Mouse (Mus musculus) urinary bladder, adult 2 months (tissue): ENCODE data around the gene 4921539E11Rik. TPM values are rescaled to one million over a fixed set of nuclear protein-coding genes. Genes with fewer than 3 reads are reported as not detected.

Experiments
- DNase-seq: peaks from one replicate; pipeline ENCODE4 v3.0.0; 2022; ENCODE audit warnings: low spot score
- polyA plus RNA-seq: library from polyadenylated mRNA; depleted of rRNA; stranded (reverse); fragments of >200 nt; gene quantifications from 2 replicates; pipeline ENCODE4 v1.2.3, GENCODE M21; 2012; rRNA removed

4921539E11Rik gene
- polyA plus RNA-seq = not detected in 2 replicates

DNA sequence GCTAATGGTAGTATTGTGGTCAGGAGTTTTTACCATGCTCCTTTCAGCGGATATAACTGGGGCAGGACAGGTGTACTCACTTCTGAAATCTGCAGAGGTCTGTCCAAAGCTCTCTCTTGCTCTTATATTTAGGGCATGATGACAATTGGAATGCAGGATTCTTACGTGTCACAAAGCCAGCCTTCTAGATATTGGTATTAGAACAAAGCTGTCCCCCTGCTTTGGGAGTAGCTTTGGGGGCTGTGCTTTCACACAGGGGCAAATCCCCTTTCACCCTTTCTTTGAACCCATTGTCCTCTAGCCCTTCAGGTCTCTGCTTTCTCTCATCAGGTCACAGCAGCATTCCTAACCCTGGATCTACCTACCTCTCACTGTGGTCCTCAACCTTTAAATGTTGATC, at the start of gene 4921539E11Rik:
TSS of gene 4921539E11Rik (minus strand) at position 101 of the 400 bp plus-strand sequence.
- DNase-seq = no peak

DNA sequence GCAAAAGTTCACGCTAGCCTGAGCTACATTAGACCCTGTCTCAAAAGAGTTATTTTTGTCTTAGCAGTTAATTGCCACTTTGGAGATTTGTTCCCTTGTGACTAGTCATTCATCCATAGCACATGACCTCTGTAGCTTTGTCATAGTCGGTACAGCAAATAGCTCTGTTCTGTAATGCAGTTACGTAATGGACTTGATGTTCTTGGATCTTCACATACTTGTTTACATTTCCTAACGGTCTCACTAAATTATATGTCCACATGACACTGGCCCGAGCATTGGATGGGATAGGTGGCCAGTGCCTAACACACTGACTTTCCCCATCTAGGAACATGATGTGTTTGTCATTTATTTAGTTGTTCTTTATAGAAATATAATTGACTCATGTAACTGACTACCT, 44.5 kb upstream of the 4921539E11Rik start:
- no peak for DNase-seq

DNA sequence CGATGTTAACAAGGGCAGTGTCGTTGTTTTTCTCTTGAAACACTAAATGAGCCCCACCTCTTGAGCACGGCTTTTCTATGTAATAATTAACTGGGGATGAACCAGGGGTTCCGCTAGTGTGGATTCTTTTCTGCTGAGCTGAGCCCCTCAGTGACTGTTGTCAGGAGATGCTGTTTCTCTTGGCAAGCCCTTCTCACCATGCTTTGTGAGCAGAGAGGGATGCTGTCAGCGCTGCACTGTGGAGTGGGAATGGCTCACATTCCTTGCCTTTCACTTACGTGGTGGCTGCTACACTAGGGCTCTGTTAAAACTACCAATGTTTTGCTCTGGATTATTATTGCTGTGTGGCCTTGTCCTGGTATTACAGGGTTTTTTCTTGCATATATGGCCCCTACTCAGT, 38.7 kb upstream of the 4921539E11Rik start:
- no peak for DNase-seq

DNA sequence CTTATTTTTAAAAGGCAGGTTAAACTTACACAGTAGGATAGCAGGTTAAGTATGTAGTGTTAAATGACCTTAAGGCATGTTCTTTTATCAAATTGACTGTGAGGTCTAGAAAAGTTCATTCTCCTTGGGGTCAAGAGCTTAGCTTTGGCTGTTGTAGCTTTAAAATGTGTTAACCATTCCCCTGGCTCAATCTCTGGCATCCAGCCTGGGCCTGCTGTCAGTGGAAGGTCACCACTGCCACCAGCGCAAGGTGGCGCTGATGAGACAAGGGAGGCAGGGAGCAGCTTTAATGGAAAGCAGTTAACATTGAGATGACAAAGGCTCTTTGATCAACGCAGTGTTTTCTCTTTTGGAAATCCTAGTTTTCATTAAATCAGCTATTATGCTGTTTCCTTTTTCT, 36.3 kb upstream of the 4921539E11Rik start:
- no peak for DNase-seq

DNA sequence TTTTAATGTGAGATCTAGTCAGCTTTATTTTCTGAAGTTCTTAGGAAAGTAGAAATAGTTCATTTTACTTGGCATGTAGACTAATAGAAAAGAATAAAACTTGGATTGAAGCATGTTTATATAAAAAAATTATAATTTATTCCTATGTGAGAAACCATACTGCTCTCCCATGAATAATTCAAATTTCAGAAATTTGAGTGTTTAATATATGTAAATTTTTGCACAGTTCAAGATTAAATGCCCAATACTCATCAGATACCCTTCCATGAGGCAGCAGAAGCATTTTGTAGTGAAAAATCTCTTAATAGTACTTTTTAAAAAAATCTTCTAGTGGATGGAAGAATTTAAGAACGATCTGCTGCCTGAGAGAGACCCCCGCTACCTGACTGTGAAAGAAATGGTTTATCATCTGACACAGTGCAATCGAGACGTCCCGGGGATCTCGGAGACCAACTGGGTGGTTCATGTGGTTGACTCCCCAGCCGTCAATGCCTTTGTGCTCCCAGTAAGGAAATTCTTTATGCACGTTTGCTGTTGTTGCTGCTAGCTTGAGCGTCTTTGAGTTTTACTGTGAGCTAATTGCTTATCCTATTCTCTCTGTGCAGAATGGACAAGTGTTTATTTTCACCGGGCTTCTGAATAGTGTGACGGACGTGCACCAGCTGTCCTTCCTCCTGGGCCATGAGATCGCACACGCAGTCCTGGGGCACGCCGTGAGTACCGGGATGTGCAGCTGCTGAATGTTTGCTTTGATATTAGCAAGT, 34.2 kb upstream of the 4921539E11Rik start:
- DNase-seq = no peak

DNA sequence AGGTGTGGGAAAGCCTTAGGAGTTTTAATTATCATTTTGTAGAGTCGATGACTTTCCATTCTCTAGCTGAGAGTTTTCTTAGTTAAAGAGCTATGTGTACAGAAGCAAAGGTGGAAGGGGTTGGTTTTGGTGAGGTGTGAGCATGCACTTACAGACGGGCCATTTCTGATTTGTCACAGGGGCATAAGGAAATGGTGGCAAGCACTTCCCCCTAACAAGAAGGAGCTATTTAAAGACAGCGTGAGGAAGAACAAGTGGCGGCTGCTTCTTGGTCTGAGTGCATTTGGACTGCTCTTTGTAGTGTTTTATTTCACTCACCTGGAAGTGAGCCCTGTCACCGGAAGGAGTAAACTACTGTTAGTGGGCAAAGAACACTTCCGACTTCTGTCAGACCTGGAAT, 30.8 kb upstream of the 4921539E11Rik start:
- no peak for DNase-seq

DNA sequence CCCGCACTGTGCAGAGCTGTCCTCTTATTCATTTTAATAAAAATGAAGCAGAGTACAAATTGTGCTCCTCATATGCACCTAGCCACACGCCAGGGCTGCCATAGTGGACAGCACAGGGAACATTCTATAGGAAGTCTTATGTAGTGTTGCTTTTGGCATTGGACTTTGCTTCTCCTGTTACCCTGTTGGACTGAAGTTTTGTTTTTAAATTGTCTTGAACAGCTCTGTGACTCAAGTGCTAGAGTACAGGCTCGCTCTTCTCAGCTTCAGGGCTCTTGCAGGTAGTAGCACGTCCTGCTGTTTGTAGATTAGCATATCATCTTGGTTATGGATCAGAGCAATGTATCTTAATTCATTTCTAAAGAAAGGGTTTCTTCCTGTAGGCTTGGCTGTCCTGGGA, 25.2 kb upstream of the 4921539E11Rik start:
- DNase-seq = no peak

DNA sequence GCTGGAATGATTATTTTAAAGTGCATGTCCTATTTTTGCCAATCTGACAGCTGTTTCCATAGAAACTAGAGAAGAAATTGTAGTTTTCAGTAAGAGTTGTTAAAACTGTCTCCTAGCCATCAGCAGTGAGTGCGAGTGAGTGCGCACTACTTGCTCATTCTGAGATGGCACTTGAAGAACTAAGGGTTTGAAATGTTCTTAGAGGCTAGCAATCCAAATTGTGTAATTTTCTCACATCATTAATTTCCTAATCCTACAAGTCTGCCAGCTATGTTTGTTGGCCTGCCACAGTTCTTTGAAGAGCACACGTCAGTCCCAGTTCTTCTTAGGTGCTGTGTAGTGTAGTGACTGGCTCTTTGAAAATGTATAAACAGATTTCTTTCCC, 23.9 kb upstream of the 4921539E11Rik start:
- no peak for DNase-seq

DNA sequence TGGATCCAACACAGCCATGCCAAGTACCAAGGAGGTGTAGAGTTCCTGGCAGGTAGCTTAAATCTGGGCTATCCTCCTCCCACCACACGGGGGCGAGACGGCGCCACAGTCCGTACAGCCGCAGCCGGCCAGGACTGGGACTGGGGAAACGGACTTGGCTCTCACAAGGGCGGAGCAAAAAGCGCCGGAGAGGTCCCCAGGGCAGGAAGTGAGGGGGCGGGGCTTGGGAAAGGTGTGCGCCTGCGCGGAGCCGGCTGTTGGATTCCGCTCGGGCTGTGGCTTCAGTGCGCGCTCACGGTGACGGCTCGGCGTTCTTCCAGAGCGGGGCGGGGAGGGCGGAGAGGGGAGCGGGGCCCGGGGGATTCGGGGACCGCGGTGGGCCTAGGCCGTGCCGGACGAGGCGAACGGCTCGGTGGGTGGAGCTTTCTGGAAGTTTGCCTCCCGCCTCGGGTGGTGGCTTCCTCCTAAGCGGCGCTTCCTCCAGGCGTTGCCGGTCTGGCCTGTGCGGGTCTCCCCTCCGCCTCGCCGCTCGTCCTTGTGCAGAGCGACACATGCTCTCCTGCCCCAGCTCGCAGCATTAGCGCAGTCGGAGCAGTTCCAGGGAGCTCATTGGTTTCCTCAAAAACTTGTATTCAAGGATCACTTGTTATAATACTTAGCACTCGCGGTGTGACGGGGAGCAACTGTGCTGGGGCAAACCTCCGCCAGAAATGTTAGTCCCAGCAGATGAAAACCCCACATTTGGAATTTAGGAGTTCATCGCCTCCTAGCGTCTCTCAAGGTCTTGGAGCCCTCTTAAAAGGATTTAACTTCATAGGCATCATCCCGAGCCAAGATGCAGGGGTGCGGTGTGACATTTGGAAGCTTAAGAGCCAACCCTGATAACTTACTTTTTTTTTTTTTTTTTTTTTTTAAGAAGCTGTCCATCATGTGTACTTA, 23.2 kb upstream of the 4921539E11Rik start, which contains the start of gene Oma1:
TSS of gene Oma1 (plus strand) at position 226 of the 939 bp plus-strand sequence.
- peak; percentile 96 for DNase-seq

DNA sequence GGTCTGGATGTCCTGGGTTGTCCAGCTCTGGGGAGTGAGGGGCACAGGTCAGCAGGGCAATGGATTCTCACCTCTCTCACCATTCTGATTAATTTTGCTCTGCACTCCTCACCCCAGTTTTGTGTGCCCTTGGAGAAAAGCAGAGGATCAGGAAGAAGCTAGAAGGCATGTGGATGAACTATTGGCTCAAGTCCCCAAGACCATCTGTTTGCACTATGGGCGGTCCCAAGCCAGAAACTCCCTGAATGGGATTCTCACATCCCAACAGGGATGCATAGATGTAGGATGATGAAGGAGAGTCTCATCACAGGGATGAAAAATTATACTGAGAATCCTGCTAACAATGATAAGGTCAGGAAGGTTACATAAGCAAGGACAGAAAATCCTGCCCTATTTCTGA, 13.2 kb upstream of the 4921539E11Rik start:
- no peak for DNase-seq

DNA sequence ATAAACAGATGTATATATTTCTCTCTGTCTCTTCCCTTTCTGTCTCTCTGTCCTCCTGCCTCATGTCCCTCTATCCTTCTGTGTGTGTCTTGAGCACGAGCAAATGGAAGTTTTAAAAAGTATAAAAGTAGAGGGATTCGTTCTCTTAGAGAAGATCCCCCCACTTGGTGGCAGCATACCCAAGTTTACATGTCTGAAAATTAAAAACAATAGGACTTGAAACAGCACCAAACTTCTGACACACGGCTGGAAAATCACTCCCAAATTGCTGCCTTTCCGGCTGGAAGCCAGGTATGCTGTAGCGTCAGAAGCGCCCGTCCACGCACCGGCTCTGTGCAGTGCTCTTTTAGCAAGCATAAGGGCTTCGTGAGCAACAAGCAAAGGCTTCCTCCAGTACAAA, 8.7 kb upstream of the 4921539E11Rik start:
- no peak for DNase-seq

DNA sequence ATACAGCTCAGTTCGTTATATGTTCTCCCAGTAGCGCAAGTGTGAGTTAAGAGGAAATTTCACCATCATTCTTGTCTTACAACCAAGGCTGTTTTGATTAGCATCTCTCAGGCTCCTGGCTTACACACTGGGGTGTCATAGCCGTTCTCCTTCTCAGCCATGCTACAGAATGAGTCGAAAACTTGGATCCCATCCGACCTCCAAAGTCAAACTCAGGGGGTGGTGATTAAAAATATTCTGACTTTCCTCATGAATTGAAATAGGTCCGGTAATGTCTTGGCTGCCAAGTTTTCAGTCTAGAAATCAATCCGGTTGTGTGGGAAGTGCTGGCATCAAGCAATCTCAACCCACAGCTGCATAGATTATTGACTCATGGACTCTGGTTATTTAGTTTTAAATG, 2.3 kb downstream of the 4921539E11Rik start:
- no peak for DNase-seq

DNA sequence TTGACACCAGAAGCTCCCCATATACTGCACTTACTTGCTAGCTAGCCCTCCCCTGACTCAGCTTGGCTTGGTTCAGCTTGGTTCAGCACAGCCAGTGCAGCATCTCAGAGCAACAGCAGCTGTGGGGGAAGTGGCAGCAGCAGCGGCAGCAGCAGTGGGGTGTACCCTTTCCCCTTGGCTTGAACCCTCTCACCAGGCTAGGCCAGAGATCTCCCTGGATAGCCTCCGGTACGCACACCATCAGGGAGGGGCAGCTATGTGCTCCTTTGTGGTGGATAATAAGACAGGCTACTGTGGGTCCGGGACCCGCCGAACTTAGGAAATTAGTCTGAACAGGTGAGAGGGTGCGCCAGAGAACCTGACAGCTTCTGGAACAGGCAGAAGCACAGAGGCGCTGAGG, 17.6 kb downstream of the 4921539E11Rik start:
- DNase-seq = no peak

DNA sequence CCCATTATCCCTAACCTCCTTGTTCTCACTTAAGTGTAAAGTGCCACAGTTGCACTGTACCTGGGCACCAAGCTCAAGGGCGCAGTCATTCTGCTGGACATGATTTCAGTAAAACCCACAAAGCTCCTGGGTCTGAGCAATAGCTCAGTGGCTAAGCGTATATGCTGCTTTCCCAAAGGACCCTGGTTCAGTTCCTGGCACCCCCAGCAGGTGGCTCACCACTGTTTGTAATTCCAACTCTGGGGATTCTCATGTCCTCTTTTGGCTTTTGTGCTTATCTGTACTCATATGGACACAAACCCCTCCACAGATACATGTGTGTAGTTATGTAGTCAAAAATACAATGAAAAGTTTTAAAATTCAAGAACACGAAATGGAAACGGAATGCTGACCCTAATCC, 21.3 kb downstream of the 4921539E11Rik start:
- no peak for DNase-seq

DNA sequence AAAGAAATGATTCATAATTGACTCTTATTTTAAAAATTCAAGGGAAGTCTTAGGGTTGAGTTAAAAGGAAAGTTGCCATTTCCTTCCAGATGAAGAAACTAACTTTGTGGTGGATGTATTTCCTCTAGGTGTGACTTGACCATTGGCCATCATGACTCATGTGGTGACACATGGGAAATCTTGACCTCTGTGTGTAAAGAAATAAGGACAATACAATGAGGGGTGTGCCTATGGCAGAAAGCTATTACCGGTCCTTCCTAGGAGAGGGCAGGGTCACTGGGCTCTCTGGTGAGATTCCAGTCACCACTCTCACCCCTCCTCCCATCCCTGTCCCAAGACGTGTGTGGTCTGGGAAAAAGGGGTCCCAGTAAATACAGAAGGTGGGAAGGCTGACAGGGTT, 25.5 kb downstream of the 4921539E11Rik start:
- no peak for DNase-seq

DNA sequence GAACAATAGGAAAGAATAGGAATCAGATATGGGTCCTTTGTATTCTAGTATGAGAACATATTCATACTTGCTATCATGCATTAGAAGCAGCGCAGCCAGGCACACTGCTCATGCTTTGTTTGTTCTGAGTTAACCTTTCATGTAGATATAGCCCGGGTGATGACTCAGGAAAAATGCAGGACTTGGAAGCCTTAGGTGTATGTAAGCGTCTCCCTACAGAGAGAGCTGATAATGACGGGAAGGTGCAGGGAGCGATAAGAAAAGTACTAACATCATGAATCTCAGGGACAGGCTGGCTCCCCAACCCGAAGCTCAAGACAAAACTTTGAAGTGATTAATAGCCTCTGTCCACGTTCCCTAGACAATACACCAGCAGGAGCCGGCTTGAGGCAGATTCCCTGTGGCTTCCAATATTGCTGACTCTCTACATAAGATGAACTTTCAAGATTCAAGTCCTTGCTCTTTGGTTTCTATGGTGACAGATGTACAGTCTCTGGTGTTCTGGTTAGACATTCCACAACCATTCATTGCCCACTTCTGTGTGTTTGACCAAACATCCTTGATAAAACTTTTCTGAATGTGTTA, 26.8 kb downstream of the 4921539E11Rik start:
- DNase-seq = no peak

DNA sequence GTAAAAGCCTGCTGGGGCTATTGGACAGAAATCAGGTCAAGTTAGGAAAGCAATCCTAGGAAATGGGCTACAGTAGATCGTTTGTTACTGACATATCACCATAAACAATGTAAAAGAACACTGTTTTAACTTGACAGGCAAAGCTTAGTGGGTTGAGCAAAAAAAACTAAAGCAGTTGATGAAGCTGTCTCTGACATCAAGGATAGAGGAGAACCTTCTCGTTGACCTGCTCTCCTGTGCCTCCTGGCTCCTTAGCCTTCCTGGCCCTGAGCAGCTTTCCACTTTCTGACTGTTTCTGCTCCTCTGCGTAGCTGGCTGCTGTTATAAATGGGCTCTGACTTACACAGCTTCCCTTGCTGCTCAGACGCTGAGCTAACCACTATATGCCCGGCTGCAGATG, 27.3 kb downstream of the 4921539E11Rik start:
- no peak for DNase-seq

DNA sequence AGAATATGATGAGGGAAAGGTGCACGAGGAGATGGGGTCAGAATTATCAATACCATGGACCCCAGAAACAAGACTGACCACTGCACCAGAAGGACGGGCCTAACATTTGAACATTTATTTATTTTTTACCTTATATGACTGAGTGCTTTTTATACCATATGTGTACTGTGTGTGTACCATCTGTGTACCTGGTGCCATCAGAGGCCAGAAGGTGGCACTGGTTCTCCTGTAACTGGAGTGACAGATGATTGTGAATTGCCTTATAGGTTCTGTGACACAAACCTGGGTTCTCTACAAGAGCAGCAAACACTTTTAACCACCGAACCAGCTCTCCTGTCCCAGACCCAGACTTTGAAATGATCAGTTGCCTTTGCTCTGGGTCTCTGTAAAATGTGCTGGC, 31.8 kb downstream of the 4921539E11Rik start:
- DNase-seq = no peak

DNA sequence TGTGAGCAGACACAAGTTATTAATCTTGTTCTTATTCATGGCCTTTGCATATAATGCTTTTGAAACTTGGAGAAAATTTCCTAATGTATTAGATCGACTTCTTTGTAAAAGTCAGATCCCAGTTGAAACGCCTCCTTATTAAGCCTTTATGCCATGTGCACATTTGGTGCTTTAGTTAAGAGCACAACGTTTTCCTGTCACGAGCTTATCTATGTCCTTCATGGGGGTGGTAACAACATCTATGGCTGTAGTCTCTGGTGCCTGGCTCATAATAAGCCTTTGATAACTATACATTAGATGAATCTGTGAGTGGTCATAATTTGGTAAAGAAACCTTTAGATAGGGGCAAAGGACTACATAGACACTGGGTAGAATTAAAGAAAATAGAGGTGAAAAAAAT, 36.8 kb downstream of the 4921539E11Rik start:
- no peak for DNase-seq

DNA sequence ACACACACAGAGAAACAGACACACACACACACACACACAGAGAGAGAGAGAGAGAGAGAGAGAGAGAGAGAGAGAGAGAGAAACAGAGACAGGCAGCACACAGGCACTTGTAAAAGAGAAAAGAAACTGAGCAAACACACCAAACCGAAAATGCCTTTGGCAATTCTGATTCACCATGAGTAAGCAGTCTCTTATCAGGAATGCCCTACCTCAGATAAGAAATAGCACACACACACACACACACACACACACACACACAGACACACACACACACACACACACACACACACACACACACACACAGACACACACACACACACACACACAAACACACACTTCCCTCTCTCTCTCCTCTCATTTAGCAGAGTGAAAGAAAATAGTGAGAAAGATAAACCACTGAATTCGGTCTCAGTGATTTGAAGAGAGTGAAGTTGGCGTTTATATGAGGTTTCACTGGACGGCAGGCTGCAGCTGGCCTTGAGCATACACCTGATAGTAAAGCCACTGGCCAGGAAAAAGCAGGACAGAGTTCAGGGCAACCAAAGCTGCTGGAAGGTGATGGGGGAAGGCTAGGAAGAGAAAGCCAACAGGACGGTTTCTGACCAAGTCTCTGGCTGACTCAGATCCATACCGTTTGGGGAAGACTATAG, 41.1 kb downstream of the 4921539E11Rik start:
- DNase-seq = no peak

DNA sequence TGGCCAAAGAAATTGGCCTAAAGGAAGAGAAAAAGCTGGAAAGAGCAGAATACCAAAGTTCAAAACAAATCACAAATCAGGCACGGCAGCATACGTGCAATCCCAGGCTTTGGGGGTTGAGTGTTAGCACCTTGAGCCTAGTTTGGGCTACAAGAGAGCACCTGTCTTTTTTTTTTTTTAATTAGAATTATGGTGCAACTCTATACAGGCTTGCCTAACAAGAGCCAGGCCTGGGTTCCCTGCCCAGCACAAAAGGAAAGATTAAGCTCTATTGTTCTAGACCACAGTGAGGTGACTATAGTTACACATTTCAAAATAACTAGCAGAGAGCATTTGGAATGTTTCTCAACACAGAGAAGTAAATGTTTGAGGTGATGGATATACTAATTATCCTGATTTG, 42.9 kb downstream of the 4921539E11Rik start:
- no peak for DNase-seq

DNA sequence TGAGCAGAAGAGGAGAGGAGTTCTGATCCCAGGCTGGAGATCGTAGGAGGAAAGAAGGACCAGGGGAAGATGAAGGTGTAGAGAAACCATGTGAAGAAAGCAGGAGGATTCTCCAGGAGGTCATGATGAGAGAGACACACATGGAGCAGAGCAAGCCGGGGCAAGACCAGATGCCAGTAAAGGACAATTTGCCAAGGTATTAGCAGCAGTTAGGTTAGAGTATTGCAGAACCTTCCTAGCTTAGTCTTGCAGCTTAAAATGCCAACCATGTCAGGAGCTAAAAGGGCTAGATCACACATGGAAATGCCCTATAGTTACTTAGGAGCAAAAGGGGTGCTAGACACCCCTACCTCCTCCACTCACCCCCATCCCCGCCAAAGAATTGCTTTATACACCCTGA, 43.4 kb downstream of the 4921539E11Rik start:
- no peak for DNase-seq
